Mouse (Mus musculus): ENCODE measurements around the gene AA467197.

DNA sequence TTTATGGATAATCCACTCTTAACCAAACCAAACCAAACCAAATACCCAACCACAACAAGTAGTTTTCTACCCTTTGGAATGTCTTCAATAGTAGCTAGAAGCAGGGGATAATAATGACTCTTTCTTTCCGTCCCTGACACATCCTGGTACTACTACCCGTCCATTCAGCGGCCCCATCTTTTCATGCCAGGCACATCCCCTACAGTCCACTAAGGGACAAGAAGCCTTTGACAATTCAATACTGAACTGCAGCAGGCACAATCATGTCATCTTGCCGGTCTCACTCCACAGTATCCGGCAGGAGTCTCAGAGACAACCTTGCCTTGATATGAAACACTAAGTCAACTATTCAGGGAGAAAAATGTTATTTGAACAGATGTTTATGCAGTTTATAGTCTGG is 31.0 kb upstream of the AA467197 start:
- TF ChIP-seq CTCF (IDR thresholded peaks at IDR 0.05) (no peak), POLR2A (IDR thresholded peaks at IDR 0.05; ENCODE audit: insufficient read depth, low read depth, low read length) (no peak)
